Mouse (Mus musculus) heart, postnatal 0 days (tissue): ENCODE data around the gene Gipc2.

Experiments used
- CTCF ChIP-seq: IDR thresholded peaks from 2 replicates; pipeline ENCODE4 v1.5.1; 2016; ENCODE audit warnings: antibody characterized with exemption, control low read depth, low read depth
- EP300 ChIP-seq: IDR thresholded peaks from 2 replicates; pipeline ENCODE4 v1.6.1; 2016; ENCODE audit warnings: antibody characterized with exemption, low read depth

- TF ChIP-seq CTCF (no peak), EP300 (no peak)
Measured at GRCm38 (mm10) chr3:152116140-152116539, 49.9 kb downstream of the Gipc2 start.
